18 mouse cellular contexts compared by ENCODE assay signal in the genomic region with DNA sequence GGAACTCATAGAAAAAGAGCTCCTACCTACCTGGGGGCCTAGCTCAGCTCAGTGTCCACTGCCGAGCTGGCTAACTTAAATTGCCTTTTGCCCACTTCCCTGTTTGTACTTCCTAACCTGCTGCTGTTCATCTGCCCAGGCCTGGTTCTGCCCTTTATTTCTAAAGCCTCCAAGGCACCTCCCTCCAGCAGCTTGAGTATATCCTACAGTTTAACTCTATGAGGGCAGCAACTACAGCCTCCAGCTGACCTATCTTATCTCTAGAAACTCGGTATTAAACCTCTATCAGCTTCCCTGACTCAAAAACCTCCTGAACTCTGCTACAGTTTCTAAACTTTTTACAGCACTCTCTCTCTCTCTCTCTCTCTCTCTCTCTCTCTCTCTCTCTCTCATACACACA.
DNase-seq lines count a peak whose midpoint lies in the region; ATAC-seq lines count a peak whose summit lies in the region.
"Had no signal": no experiment of that assay in that cellular context is flagged by ENCODE, and none has a peak within 500 bp of the region (broad histone marks: within the 10 kb centered on the region; RNA-seq: fewer than 3 reads in every experiment).

No protein-coding gene starts in this region.

- H3K4me1 ChIP-seq in kidney, embryonic 16.5 days (ENCODE audit: insufficient read depth, low read length) = no peaks in the 10 kb centered on the region; the same call in 1 of the 2 replicates
- H3K4me1 ChIP-seq in intestine, embryonic 15.5 days (replicated peaks) = no peaks in the 10 kb centered on the region
- H3K4me1 ChIP-seq: embryonic facial prominence, embryonic 12.5 days had no signal

- H3K36me3 ChIP-seq in kidney, embryonic 16.5 days (ENCODE audit: insufficient read depth, low read length) = no peaks in the 10 kb centered on the region
- no peaks in the 10 kb centered on the region for H3K36me3 ChIP-seq in intestine, embryonic 15.5 days
- H3K36me3 ChIP-seq: embryonic facial prominence, embryonic 12.5 days; forebrain, embryonic 12.5 days; heart, embryonic 13.5 days; hindbrain, embryonic 15.5 days had no signal

- DNase-seq in kidney, adult 9 months = no peak
- peak; percentile 22 for DNase-seq in large intestine, adult 2 months (ENCODE audit: low read depth, low spot score)
- no peak for DNase-seq in Muller cell, postnatal 12 days (ENCODE audit: inconsistent ontology term)
- DNase-seq in spleen, postnatal 4 days (ENCODE audit: low spot score in 2 of 2) = no peak
- DNase-seq: adrenal gland, postnatal 10 days; cerebellum, adult 11 months; cerebellum, adult 8-10 months; cerebellum, postnatal 14 days; embryo, embryonic 11 days; gastrocnemius, postnatal 14 days; heart, postnatal 36 days had no signal

- H3K4me3 ChIP-seq in kidney, embryonic 16.5 days (ENCODE audit: low read length) = no peak overlapping the region
- no peak overlapping the region for H3K4me3 ChIP-seq in intestine, embryonic 15.5 days (replicated peaks)
- H3K4me3 ChIP-seq: embryonic facial prominence, embryonic 12.5 days; forebrain, embryonic 12.5 days; heart, embryonic 13.5 days; hindbrain, embryonic 15.5 days had no signal

- ATAC-seq in kidney, embryonic 16.5 days (ENCODE audit: low FRiP score, low TSS enrichment) = no peak
- peak; percentile 62 for ATAC-seq in intestine, embryonic 15.5 days
- ATAC-seq: forebrain, embryonic 16.5 days had no signal

- peak overlapping the region; percentile 26; the same call in 1 of the 2 replicates for H3K27ac ChIP-seq in kidney, embryonic 16.5 days (ENCODE audit: low read length)
- H3K27ac ChIP-seq in intestine, embryonic 15.5 days = peak overlapping the region; percentile 41
- H3K27ac ChIP-seq: embryonic facial prominence, embryonic 12.5 days; forebrain, embryonic 12.5 days; heart, embryonic 13.5 days; hindbrain, embryonic 15.5 days had no signal

- H3K4me2 ChIP-seq in kidney, embryonic 16.5 days (replicated peaks; ENCODE audit: low read depth, low read length) = no peak overlapping the region
- H3K4me2 ChIP-seq in intestine, embryonic 15.5 days (replicated peaks) = no peak overlapping the region
- H3K4me2 ChIP-seq: embryonic facial prominence, embryonic 12.5 days; forebrain, embryonic 12.5 days; heart, embryonic 13.5 days; hindbrain, embryonic 15.5 days had no signal

- WGBS in kidney, embryonic 16.5 days = 63% methylated on average over 2 of the region's 2 CpGs
- 37% methylated on average over 2 of the region's 2 CpGs for WGBS in intestine, embryonic 15.5 days
- 35% methylated on average over 2 of the region's 2 CpGs for WGBS in large intestine, adult 2 months

- peaks cover 14% of the 10 kb centered on the region; the same call in 1 of the 2 replicates for H3K9me3 ChIP-seq in kidney, embryonic 16.5 days (ENCODE audit: low read length)
- H3K9me3 ChIP-seq in intestine, embryonic 15.5 days = no peaks in the 10 kb centered on the region
- H3K9me3 ChIP-seq: forebrain, embryonic 12.5 days had no signal

- H3K27me3 ChIP-seq in kidney, embryonic 16.5 days (ENCODE audit: insufficient read depth, low read length) = no peaks in the 10 kb centered on the region
- H3K27me3 ChIP-seq in intestine, embryonic 15.5 days (replicated peaks) = no peaks in the 10 kb centered on the region
- H3K27me3 ChIP-seq: embryonic facial prominence, embryonic 12.5 days; heart, embryonic 13.5 days; hindbrain, embryonic 15.5 days had no signal

- H3K9ac ChIP-seq in kidney, embryonic 16.5 days (replicated peaks; ENCODE audit: low read length) = no peak overlapping the region
- H3K9ac ChIP-seq in intestine, embryonic 15.5 days = no peak overlapping the region
- H3K9ac ChIP-seq: embryonic facial prominence, embryonic 12.5 days; forebrain, embryonic 12.5 days; heart, embryonic 13.5 days; hindbrain, embryonic 15.5 days had no signal
